ENCODE assay signal across 8 mouse cellular contexts in the genomic region with DNA sequence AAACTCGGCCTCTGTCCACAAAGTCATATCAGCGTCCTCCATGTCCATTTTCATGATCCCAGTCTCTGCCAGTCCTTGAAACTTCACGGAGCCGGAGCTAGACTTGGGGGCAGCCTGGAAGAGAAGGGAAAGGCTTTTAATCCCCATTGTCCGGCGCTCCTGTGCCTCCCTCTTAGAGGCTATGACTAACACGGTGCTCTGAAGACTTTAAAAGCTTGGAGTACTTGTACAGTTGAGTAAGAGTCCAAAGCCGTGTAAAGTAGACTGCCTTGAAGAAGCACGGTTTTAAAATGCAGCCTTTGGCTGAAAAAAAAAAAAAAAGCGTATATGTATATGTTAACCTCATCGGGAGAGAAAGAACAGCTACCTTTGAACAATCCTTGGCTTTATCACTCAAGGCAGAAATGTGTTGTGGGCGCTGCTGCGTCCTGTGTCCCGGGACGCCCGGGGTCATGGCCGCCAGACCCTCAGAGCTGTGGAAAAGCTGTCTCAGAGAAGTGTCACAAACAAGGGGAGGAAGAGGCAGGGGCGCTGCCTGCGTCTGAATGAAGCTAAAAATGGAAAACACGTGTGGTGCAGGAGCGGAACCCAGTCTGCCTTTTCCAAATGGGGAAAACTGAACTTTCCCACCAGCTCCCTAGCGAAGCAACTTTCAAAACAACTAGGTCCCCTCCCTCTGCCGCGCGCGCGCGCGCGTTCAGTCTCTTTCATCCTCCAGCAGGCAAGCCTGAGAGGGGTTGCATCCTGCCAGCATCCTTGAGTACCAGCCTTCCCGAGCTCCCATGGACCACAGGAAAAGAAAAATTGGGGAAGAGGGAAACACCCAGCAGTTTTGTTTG.
DNase-seq lines count a peak whose midpoint lies in the region; ATAC-seq lines count a peak whose summit lies in the region.

No protein-coding gene starts in this region.

- H3K4me1 ChIP-seq in megakaryocyte, embryonic 14.5 days: peaks cover 31% of the 10 kb centered on the region
- H3K4me1 ChIP-seq in embryonic facial prominence, embryonic 14.5 days (ENCODE audit: control insufficient read depth, insufficient read depth, low read length): peaks cover 15% of the 10 kb centered on the region; the same call in 1 of the 2 replicates
- peaks cover 27% of the 10 kb centered on the region for H3K4me1 ChIP-seq in limb, embryonic 13.5 days

- H3K9me3 ChIP-seq in megakaryocyte, embryonic 14.5 days: no peaks in the 10 kb centered on the region
- no peaks in the 10 kb centered on the region for H3K9me3 ChIP-seq in embryonic facial prominence, embryonic 14.5 days (ENCODE audit: control insufficient read depth, low read length)
- no peaks in the 10 kb centered on the region for H3K9me3 ChIP-seq in limb, embryonic 13.5 days

- peak; percentile 61 for DNase-seq in embryonic facial prominence, embryonic 14.5 days (ENCODE audit: low spot score)
- peak; percentile 30 for DNase-seq in heart, postnatal 4 days
- peak; percentile 69 for DNase-seq in neural tube, embryonic 10.5 days (ENCODE audit: extremely low spot score, low spot score)
- no peak for DNase-seq in urinary bladder, adult 2 months (ENCODE audit: low spot score)
- DNase-seq in left cerebral cortex, adult 8-10 months (ENCODE audit: low spot score in 2 of 2): no peak

- no peak overlapping the region for H3K27ac ChIP-seq in embryonic facial prominence, embryonic 14.5 days (replicated peaks; ENCODE audit: low read depth, low read length)
- H3K27ac ChIP-seq in limb, embryonic 13.5 days: no peak overlapping the region

- peak overlapping the region; percentile 88 for H3K4me2 ChIP-seq in embryonic facial prominence, embryonic 14.5 days (ENCODE audit: low read depth, low read length)
- peak overlapping the region; percentile 98 for H3K4me2 ChIP-seq in limb, embryonic 13.5 days (replicated peaks)

- ATAC-seq in megakaryocyte, adult 5-6 weeks (ENCODE audit: poor library complexity, severe bottlenecking): no peak
- no peak for ATAC-seq in embryonic facial prominence, embryonic 14.5 days (ENCODE audit: low read depth)
- ATAC-seq in limb, embryonic 13.5 days (ENCODE audit: low FRiP score, low read depth): no peak

- H3K27me3 ChIP-seq in megakaryocyte, embryonic 14.5 days (replicated peaks): peaks cover 33% of the 10 kb centered on the region
- peaks cover 29% of the 10 kb centered on the region for H3K27me3 ChIP-seq in embryonic facial prominence, embryonic 14.5 days (replicated peaks; ENCODE audit: control insufficient read depth, insufficient read depth, low read length)
- H3K27me3 ChIP-seq in limb, embryonic 13.5 days: peaks cover 52% of the 10 kb centered on the region

- H3K9ac ChIP-seq in embryonic facial prominence, embryonic 14.5 days (ENCODE audit: low read depth, low read length): peak overlapping the region; percentile 49
- peak overlapping the region; percentile 53 for H3K9ac ChIP-seq in limb, embryonic 13.5 days

- H3K36me3 ChIP-seq in megakaryocyte, embryonic 14.5 days (replicated peaks; ENCODE audit: low read length): no peaks in the 10 kb centered on the region
- H3K36me3 ChIP-seq in embryonic facial prominence, embryonic 14.5 days (ENCODE audit: control insufficient read depth, insufficient read depth, low read length): no peaks in the 10 kb centered on the region
- H3K36me3 ChIP-seq in limb, embryonic 13.5 days: no peaks in the 10 kb centered on the region

- peak overlapping the region; percentile 94 for H3K4me3 ChIP-seq in megakaryocyte, embryonic 14.5 days (replicated peaks)
- peak overlapping the region; percentile 55 for H3K4me3 ChIP-seq in embryonic facial prominence, embryonic 14.5 days (ENCODE audit: low read depth, low read length)
- peak overlapping the region; percentile 62 for H3K4me3 ChIP-seq in limb, embryonic 13.5 days

- WGBS in embryonic facial prominence, embryonic 14.5 days: under 1% methylated on average over 29 of the region's 31 CpGs
- WGBS in limb, embryonic 13.5 days: 1% methylated on average over 31 of the region's 31 CpGs

Comparison
In these comparisons a context has a peak if more than half of its experiments do, and no peak if none do; other contexts are left out.
1. DNase-seq: peak in embryonic facial prominence, embryonic 14.5 days (single experiment), heart, postnatal 4 days (single experiment) and neural tube, embryonic 10.5 days (single experiment); none in urinary bladder, adult 2 months (single experiment) and left cerebral cortex, adult 8-10 months (0 of 2).
2. Peak in every context shown above with its lines, with median percentiles within 50 percentile points of each other: H3K4me3 ChIP-seq.